Mouse (Mus musculus) ES-E14 (cell line): Measurements from ENCODE around the gene Chrm2.

Experiments used
- CHD2 ChIP-seq: IDR thresholded peaks from 2 replicates; pipeline ENCODE4 v1.6.1; 2014; ENCODE audit warnings: mild to moderate bottlenecking, low read depth, low read length, inconsistent platforms
- HCFC1 ChIP-seq: IDR thresholded peaks from 2 replicates; pipeline ENCODE4 v1.6.1; 2012; ENCODE audit warnings: low read length, inconsistent platforms, borderline replicate concordance; ENCODE audit not compliant: insufficient read depth
- MAFK ChIP-seq: IDR thresholded peaks from 2 replicates; pipeline ENCODE4 v1.6.1; 2014; ENCODE audit warnings: mild to moderate bottlenecking, low read depth, low read length, inconsistent platforms; ENCODE audit not compliant: insufficient read depth
- ZNF384 ChIP-seq: IDR thresholded peaks from 2 replicates; pipeline ENCODE4 v1.6.1; 2012; ENCODE audit warnings: low read depth, low read length, inconsistent platforms

DNA sequence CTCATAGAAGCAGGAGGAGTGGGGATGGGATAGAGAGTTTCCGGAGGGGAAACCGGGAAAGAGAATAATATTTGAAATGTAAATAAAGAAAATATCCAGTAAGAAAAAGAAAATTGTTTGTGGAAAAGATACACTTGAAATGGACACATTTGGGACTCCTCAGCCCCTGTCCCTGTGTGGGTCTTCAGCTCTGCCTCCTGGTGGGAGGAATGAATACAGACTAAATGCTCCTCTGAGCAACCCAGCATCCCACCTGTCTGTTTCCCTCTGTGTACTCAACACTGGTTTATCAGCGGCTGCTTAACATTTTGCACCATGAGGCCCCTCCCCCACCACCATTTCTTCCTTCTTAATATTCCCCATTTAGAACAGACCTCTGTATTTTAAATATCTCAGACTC, 3.8 kb upstream of the Chrm2 start:
- TF ChIP-seq MAFK = no peak
- no peak for TF ChIP-seq ZNF384
- no peak for TF ChIP-seq CHD2
- no peak for TF ChIP-seq HCFC1
